Mouse (Mus musculus) CH12.LX (cell line): ENCODE results near the gene Thnsl1. TPM values are rescaled to one million over a fixed set of nuclear protein-coding genes. Genes with fewer than 3 reads are reported as not detected.

Source experiments
- DNase-seq: peaks from one replicate; pipeline ENCODE4 v3.0.0-alpha.2; 2013; ENCODE audit errors: extremely low read depth
- H3K27ac ChIP-seq: 2 replicates; pipeline ENCODE4 v1.5.1; 2012; ENCODE audit warnings: low read depth, mild to moderate bottlenecking, control low read depth, moderate library complexity; ENCODE audit not compliant: insufficient read depth
- H3K27me3 ChIP-seq: replicated peaks from 2 replicates; pipeline ENCODE3; 2012; ENCODE audit warnings: inconsistent platforms
- H3K36me3 ChIP-seq, 2 experiments: replicated peaks in 1 of 2; 2 replicates each; pipeline versions ENCODE3 to v1.6.1; 2012; ENCODE audit warnings: inconsistent platforms in 1 of 2, low read length in 1 of 2, mild to moderate bottlenecking in 1 of 2, mixed read lengths in 1 of 2, moderate library complexity in 1 of 2; ENCODE audit not compliant: control insufficient read depth in 1 of 2, insufficient read depth in 1 of 2
- H3K4me1 ChIP-seq, 2 experiments: 2 replicates each; pipeline ENCODE4 v1.6.1; 2012; ENCODE audit warnings: inconsistent platforms in 1 of 2, moderate library complexity in 1 of 2; ENCODE audit not compliant: insufficient read depth in 2 of 2, control insufficient read depth in 1 of 2
- H3K4me2 ChIP-seq: 2 replicates; pipeline ENCODE4 v1.6.1; 2012; ENCODE audit warnings: low read depth, mild to moderate bottlenecking, control low read depth; ENCODE audit not compliant: poor library complexity, insufficient read depth, severe bottlenecking
- H3K4me3 ChIP-seq, 3 experiments: fragments of 150-350 bp in 1 of 3; sonication (generic) in 1 of 3; replicated peaks in 1 of 3; 2 replicates each; pipeline versions ENCODE3 to v1.5.1; 2011 to 2012; ENCODE audit warnings: low read depth in 2 of 3, low read length in 2 of 3, mild to moderate bottlenecking in 2 of 3, moderate library complexity in 2 of 3, control low read depth in 1 of 3, improper control_type of control experiment in 1 of 3, inconsistent platforms in 1 of 3, mixed read lengths in 1 of 3; ENCODE audit not compliant: poor library complexity in 1 of 3
- H3K79me2 ChIP-seq: replicated peaks from 2 replicates; pipeline ENCODE4 v1.6.1; 2012; ENCODE audit warnings: mild to moderate bottlenecking, moderate library complexity; ENCODE audit not compliant: control insufficient read depth, poor library complexity, insufficient read depth, severe bottlenecking; ENCODE audit errors: extremely low read depth
- H3K9ac ChIP-seq: 2 replicates; pipeline ENCODE4 v1.6.1; 2012; ENCODE audit warnings: low read depth, mild to moderate bottlenecking, control low read depth, moderate library complexity; ENCODE audit not compliant: insufficient read depth
- H3K9me3 ChIP-seq: replicated peaks from 2 replicates; pipeline ENCODE3; 2012; ENCODE audit warnings: low read length, inconsistent platforms, mixed read lengths
- BHLHE40 ChIP-seq: IDR thresholded peaks from 2 replicates; pipeline ENCODE4 v1.6.1; 2011; ENCODE audit warnings: mild to moderate bottlenecking, low read depth, low read length, improper control_type of control experiment
- CHD1 ChIP-seq: IDR thresholded peaks from 2 replicates; pipeline ENCODE4 v1.6.1; 2012; ENCODE audit warnings: low read depth, low read length, improper control_type of control experiment, inconsistent platforms
- E2F4 ChIP-seq: IDR thresholded peaks from 2 replicates; pipeline ENCODE4 v1.6.1; 2011; ENCODE audit warnings: low read depth, low read length, improper control_type of control experiment; ENCODE audit not compliant: insufficient replicate concordance
- ELF1 ChIP-seq: IDR thresholded peaks from 2 replicates; pipeline ENCODE4 v1.6.1; 2014; ENCODE audit warnings: low read depth, mild to moderate bottlenecking, inconsistent platforms, low read length, improper control_type of control experiment
- EP300 ChIP-seq: IDR thresholded peaks from 2 replicates; pipeline ENCODE4 v1.6.1; 2011; ENCODE audit warnings: low read length, improper control_type of control experiment
- GABPA ChIP-seq: IDR thresholded peaks from 2 replicates; pipeline ENCODE4 v1.6.1; 2012; ENCODE audit warnings: low read depth, low read length, improper control_type of control experiment, inconsistent platforms; ENCODE audit not compliant: insufficient replicate concordance
- HCFC1 ChIP-seq: IDR thresholded peaks from 2 replicates; pipeline ENCODE4 v1.6.1; 2012; ENCODE audit warnings: low read depth, mild to moderate bottlenecking, inconsistent platforms, low read length, improper control_type of control experiment
- IRF4 ChIP-seq: IDR thresholded peaks from 2 replicates; pipeline ENCODE4 v1.6.1; 2014; ENCODE audit warnings: low read depth, mild to moderate bottlenecking, inconsistent platforms, low read length, improper control_type of control experiment
- JUN ChIP-seq: IDR thresholded peaks from 2 replicates; pipeline ENCODE4 v1.6.1; 2011; ENCODE audit warnings: low read depth, mild to moderate bottlenecking, low read length, improper control_type of control experiment, moderate library complexity; ENCODE audit not compliant: insufficient read depth
- MAX ChIP-seq: IDR thresholded peaks from 2 replicates; pipeline ENCODE4 v1.6.1; 2011; ENCODE audit warnings: low read length, improper control_type of control experiment
- MEF2A ChIP-seq: IDR thresholded peaks from 2 replicates; pipeline ENCODE4 v1.6.1; 2014; ENCODE audit warnings: low read depth, mild to moderate bottlenecking, inconsistent platforms, low read length, improper control_type of control experiment, borderline replicate concordance
- MYC ChIP-seq: IDR thresholded peaks from 2 replicates; pipeline ENCODE4 v1.6.1; 2011; ENCODE audit warnings: low read depth, mild to moderate bottlenecking, improper control_type of control experiment, low read length
- POLR2AphosphoS2 ChIP-seq: IDR thresholded peaks from 2 replicates; pipeline ENCODE4 v1.6.1; 2011; ENCODE audit warnings: low read depth, low read length, improper control_type of control experiment
- RCOR1 ChIP-seq: conservative IDR thresholded peaks from 2 replicates; pipeline ENCODE4 v1.6.1; 2012; ENCODE audit warnings: low read depth, mild to moderate bottlenecking, inconsistent platforms, low read length, improper control_type of control experiment
- USF1 ChIP-seq: IDR thresholded peaks from 2 replicates; pipeline ENCODE4 v1.6.1; 2014; ENCODE audit warnings: low read depth, mild to moderate bottlenecking, inconsistent platforms, low read length, improper control_type of control experiment
- ZC3H11A ChIP-seq: IDR thresholded peaks from 2 replicates; pipeline ENCODE4 v1.6.1; 2012; ENCODE audit warnings: low read depth, mild to moderate bottlenecking, inconsistent platforms, low read length, improper control_type of control experiment
- ZMIZ1 ChIP-seq: IDR thresholded peaks from 2 replicates; pipeline ENCODE4 v1.6.1; 2012; ENCODE audit warnings: low read depth, mild to moderate bottlenecking, inconsistent platforms, low read length, improper control_type of control experiment
- dilution Hi-C: fragments of 300-500 bp; cut with MboI; formaldehyde crosslinking; loops from 2 replicates; pipeline ENCODE4 v1.14.3; 2020; ENCODE audit warnings: low sequenced_read_pairs; ENCODE audit not compliant: extremely low pct_unique_long_range_greater_than_20kb, extremely low pct_ligation_motif_present
- in situ Hi-C: fragments of 300-500 bp; cut with MboI; formaldehyde crosslinking; loops from 3 replicates; pipeline ENCODE4 v1.14.3; 2019; ENCODE audit warnings: low sequenced_read_pairs, low pct_ligation_motif_present, low pct_unique_long_range_greater_than_20kb, mixed read lengths
- polyA plus RNA-seq: library from polyadenylated mRNA; unstranded; fragments of >175 nt; gene quantifications from 2 replicates; pipeline ENCODE4 v1.2.1, GENCODE M21; 2012; ENCODE audit warnings: low read depth; ENCODE audit not compliant: insufficient read length
- total RNA-seq, 2 experiments: library from RNA; depleted of rRNA; stranded (reverse); fragments of 300-350 nt in 1 of 2; fragments of >200 nt in 1 of 2; gene quantifications; 2 replicates each; pipeline ENCODE4 v1.2.3; 2012 to 2014

The Thnsl1 gene
- total and polyA plus RNA-seq, 3 experiments: 5.0 to 6.2 (median 6.1) TPM

GRCm38 (mm10) chr2:21259081-21259480 lies 53.6 kb downstream of the Thnsl1 start:
- TF ChIP-seq MYC (no peak), CHD1 (no peak), ZC3H11A (no peak), EP300 (no peak), BHLHE40 (no peak), POLR2AphosphoS2 (no peak), JUN (no peak), IRF4 (no peak), HCFC1 (no peak), RCOR1 (no peak), ELF1 (no peak), GABPA (no peak)
- TF ChIP-seq, all 38 proteins: peak for 0
- H3K4me1 ChIP-seq: peaks cover 0 to 4% of the 10 kb centered on the region in 2 experiments; a peak in 2 of 4 replicates
- in situ Hi-C loops (no loop called here), dilution Hi-C loops (no loop called here)
- no peak overlapping the region for H3K4me2 ChIP-seq
- no peaks in the 10 kb centered on the region for H3K9me3 ChIP-seq
- H3K27ac ChIP-seq: no peak overlapping the region
- DNase-seq: no peak
- no peaks in the 10 kb centered on the region for H3K27me3 ChIP-seq
- H3K9ac ChIP-seq: no peak overlapping the region
- no peaks in the 10 kb centered on the region for H3K36me3 ChIP-seq
- H3K79me2 ChIP-seq: no peaks in the 10 kb centered on the region
- H3K4me3 ChIP-seq: no peak overlapping the region

GRCm38 (mm10) chr2:21260060-21260459 lies 54.5 kb downstream of the Thnsl1 start:
- no peak overlapping the region for H3K4me2 ChIP-seq
- dilution Hi-C loops (no loop called here), in situ Hi-C loops (no loop called here)
- H3K4me1 ChIP-seq: peaks cover 0 to 4% of the 10 kb centered on the region in 2 experiments; a peak in 2 of 4 replicates
- H3K4me3 ChIP-seq: no peak overlapping the region
- DNase-seq: no peak
- no peaks in the 10 kb centered on the region for H3K79me2 ChIP-seq
- TF ChIP-seq HCFC1 (no peak), MEF2A (no peak), E2F4 (no peak), USF1 (no peak), MAX (no peak), ZMIZ1 (no peak)
- no peak overlapping the region for H3K27ac ChIP-seq
- H3K27me3 ChIP-seq: no peaks in the 10 kb centered on the region
- H3K9me3 ChIP-seq: no peaks in the 10 kb centered on the region
- H3K9ac ChIP-seq: no peak overlapping the region
- H3K36me3 ChIP-seq: no peaks in the 10 kb centered on the region
